Mouse (Mus musculus): ENCODE measurements around the gene Gm20914. TPM values are rescaled to one million over a fixed set of nuclear protein-coding genes. Genes with fewer than 3 reads are reported as not detected.
"Not testable (repeated sequence)": the region's sequence is repeated elsewhere in the genome, so short reads cannot be mapped to it uniquely, and the experiment has no call there.

Gene Gm20914
- not detected in 2 replicates for polyA plus RNA-seq (2016; fragmentation: Nextera tagmentation; extraction: Ambion mirVana)

- not testable (repeated sequence) for DNase-seq (ENCODE audit: low spot score); H3K9me3 ChIP-seq; H3K27me3 ChIP-seq (ENCODE audit: insufficient read depth, poor library complexity, severe bottlenecking); H3K4me1 ChIP-seq; H3K4me3 ChIP-seq; H3K27ac ChIP-seq; H3K36me3 ChIP-seq
- no CpG with 5 or more reads among the region's 4 CpGs for WGBS
Observed at GRCm38 (mm10) chrY:5725678-5726077, at the start of gene Gm20914. Gm20914 (plus strand) TSS chrY:5725978.

Other genes starting within 250 kb of the Gm20914 start
- not detected in 2 replicates for gene Gm21854, start 69.0 kb upstream of the Gm20914 start, polyA plus RNA-seq (2016; fragmentation: Nextera tagmentation; extraction: Ambion mirVana)
- gene Gm28171, start 67.4 kb downstream of the Gm20914 start, polyA plus RNA-seq (2016; fragmentation: Nextera tagmentation; extraction: Ambion mirVana): not detected in 2 replicates
- not detected in 2 replicates for gene Gm21778, start 216.5 kb downstream of the Gm20914 start, polyA plus RNA-seq (2016; fragmentation: Nextera tagmentation; extraction: Ambion mirVana)

All from heart, embryonic 10.5 days (tissue).